In genomic region chr14:78916691-78917090, GRCm38 (mm10) we compare ENCODE assay signal across 22 mouse cellular contexts.
DNase-seq lines count a peak whose midpoint lies in the region; ATAC-seq and TF ChIP-seq lines count a peak whose summit lies in the region.
"Had no signal": no experiment of that assay in that cellular context is flagged by ENCODE, and none has a peak within 500 bp of the region (broad histone marks: within the 10 kb centered on the region; RNA-seq: fewer than 3 reads in every experiment).

No protein-coding gene starts in this region.

- 93% methylated on average over 2 of the region's 2 CpGs for WGBS in midbrain, embryonic 11.5 days
- WGBS in midbrain, embryonic 10.5 days: 98% methylated on average over 2 of the region's 2 CpGs

- no peak overlapping the region for H3K4me3 ChIP-seq in gastrocnemius, adult 2 months
- no peak overlapping the region for H3K4me3 ChIP-seq in midbrain, embryonic 11.5 days (ENCODE audit: low read depth, low read length)
- no peak overlapping the region for H3K4me3 ChIP-seq in midbrain, embryonic 10.5 days
- H3K4me3 ChIP-seq: heart, embryonic 12.5 days; heart, embryonic 15.5 days; hindbrain, embryonic 12.5 days; hindbrain, embryonic 15.5 days had no signal

- H3K27ac ChIP-seq in gastrocnemius, adult 2 months: no peak overlapping the region
- no peak overlapping the region for H3K27ac ChIP-seq in midbrain, embryonic 11.5 days (ENCODE audit: low read depth, low read length)
- H3K27ac ChIP-seq in midbrain, embryonic 10.5 days (replicated peaks): no peak overlapping the region
- H3K27ac ChIP-seq: heart, embryonic 15.5 days; hindbrain, embryonic 12.5 days; hindbrain, embryonic 15.5 days had no signal

- no peak overlapping the region for H3K9ac ChIP-seq in midbrain, embryonic 11.5 days (ENCODE audit: low read length)
- H3K9ac ChIP-seq: forebrain, postnatal 0 days; heart, embryonic 12.5 days; heart, embryonic 15.5 days; hindbrain, embryonic 12.5 days; hindbrain, embryonic 15.5 days had no signal

- no peaks in the 10 kb centered on the region for H3K9me3 ChIP-seq in midbrain, embryonic 11.5 days (ENCODE audit: control insufficient read depth, low read length)
- no peaks in the 10 kb centered on the region for H3K9me3 ChIP-seq in midbrain, embryonic 10.5 days (replicated peaks)
- H3K9me3 ChIP-seq: heart, embryonic 12.5 days; heart, embryonic 15.5 days; hindbrain, embryonic 12.5 days; hindbrain, embryonic 15.5 days had no signal

- TF ChIP-seq CTCF in gastrocnemius, adult 2 months (IDR thresholded peaks at IDR 0.05): no peak

- H3K4me2 ChIP-seq in midbrain, embryonic 11.5 days: no peak overlapping the region
- H3K4me2 ChIP-seq: heart, embryonic 12.5 days; heart, embryonic 15.5 days; hindbrain, embryonic 12.5 days; hindbrain, embryonic 15.5 days had no signal

- no peaks in the 10 kb centered on the region for H3K36me3 ChIP-seq in midbrain, embryonic 11.5 days (ENCODE audit: control insufficient read depth, insufficient read depth, low read length)
- no peaks in the 10 kb centered on the region for H3K36me3 ChIP-seq in midbrain, embryonic 10.5 days
- H3K36me3 ChIP-seq: heart, embryonic 15.5 days; hindbrain, embryonic 12.5 days; hindbrain, embryonic 15.5 days had no signal

- ATAC-seq in midbrain, embryonic 11.5 days (ENCODE audit: low FRiP score): no peak
- ATAC-seq: activated CD4-positive, CD25-positive, alpha-beta regulatory T cell, adult 4 months; CD4-positive, CD25-positive, alpha-beta regulatory T cell, adult 4 months; forebrain, embryonic 14.5 days; forebrain, postnatal 0 days; intestine, postnatal 0 days had no signal

- peak; percentile 17 for DNase-seq in cerebellum, adult 9-11 months
- no peak for DNase-seq in cerebellum, adult 11 months
- DNase-seq in gastrocnemius, adult 2 months: peak; percentile 33
- no peak for DNase-seq in gastrocnemius, adult 18-20 months (ENCODE audit: low spot score)
- peak; percentile 45 for DNase-seq in midbrain, embryonic 11.5 days (ENCODE audit: low spot score, missing footprints)
- DNase-seq in midbrain, embryonic 10.5 days (ENCODE audit: low spot score): no peak
- DNase-seq in cerebellum, postnatal 36 days: peak; percentile 16 to 18
- no peak for DNase-seq in right cerebral cortex, postnatal 36 days (ENCODE audit: low spot score in 2 of 2)
- DNase-seq: adrenal gland, postnatal 10 days; adrenal gland, postnatal 36 days; forebrain, postnatal 0 days; gastrocnemius, postnatal 10 days; gastrocnemius, postnatal 36 days; kidney, adult 2 months had no signal

- no peaks in the 10 kb centered on the region for H3K27me3 ChIP-seq in midbrain, embryonic 11.5 days (ENCODE audit: control insufficient read depth, insufficient read depth, low read length)
- H3K27me3 ChIP-seq in midbrain, embryonic 10.5 days (ENCODE audit: low read depth, poor library complexity, severe bottlenecking): no peaks in the 10 kb centered on the region
- H3K27me3 ChIP-seq: heart, embryonic 12.5 days; heart, embryonic 15.5 days; hindbrain, embryonic 12.5 days; hindbrain, embryonic 15.5 days had no signal

- intact Hi-C loops in gastrocnemius, adult 2 months (cut with DNase I): no loop called here

- H3K4me1 ChIP-seq in midbrain, embryonic 11.5 days (ENCODE audit: control insufficient read depth, insufficient read depth, low read length): no peaks in the 10 kb centered on the region
- H3K4me1 ChIP-seq in midbrain, embryonic 10.5 days: no peaks in the 10 kb centered on the region
- H3K4me1 ChIP-seq: heart, embryonic 12.5 days; heart, embryonic 15.5 days; hindbrain, embryonic 12.5 days; hindbrain, embryonic 15.5 days had no signal

Comparison
In these comparisons a context has a peak if more than half of its experiments do, and no peak if none do; other contexts are left out.
1. DNase-seq: peak in cerebellum, adult 9-11 months (single experiment), gastrocnemius, adult 2 months (single experiment), midbrain, embryonic 11.5 days (single experiment) and cerebellum, postnatal 36 days (2 of 2); none in cerebellum, adult 11 months (single experiment), gastrocnemius, adult 18-20 months (single experiment), midbrain, embryonic 10.5 days (single experiment) and right cerebral cortex, postnatal 36 days (0 of 2).